In genomic region chr19:45230201-45230611, GRCm38 (mm10) we compare ENCODE assay signal across 14 mouse cellular contexts. TPM values are rescaled to one million over a fixed set of nuclear protein-coding genes. Genes with fewer than 3 reads are reported as not detected.
DNase-seq lines count a peak whose midpoint lies in the region; ATAC-seq and TF ChIP-seq lines count a peak whose summit lies in the region.
"Had no signal": no experiment of that assay in that cellular context is flagged by ENCODE, and none has a peak within 500 bp of the region (broad histone marks: within the 10 kb centered on the region; RNA-seq: fewer than 3 reads in every experiment).

No protein-coding gene starts in this region.

- 0 out of 2 replicates have a peak, but pooled peaks cover 4% of the 10 kb centered on the region for H3K4me1 ChIP-seq in midbrain, embryonic 14.5 days (ENCODE audit: control insufficient read depth, insufficient read depth, low read length)
- H3K4me1 ChIP-seq in midbrain, embryonic 16.5 days (ENCODE audit: control insufficient read depth, insufficient read depth, low read length): peaks cover 9% of the 10 kb centered on the region
- peaks cover 13% of the 10 kb centered on the region; the same call in 1 of the 2 replicates for H3K4me1 ChIP-seq in limb, embryonic 14.5 days (ENCODE audit: control insufficient read depth, insufficient read depth, low read length)

- H3K27me3 ChIP-seq in midbrain, embryonic 14.5 days (ENCODE audit: control insufficient read depth, insufficient read depth, low read length): peaks cover 94% of the 10 kb centered on the region
- H3K27me3 ChIP-seq in midbrain, embryonic 16.5 days (ENCODE audit: control insufficient read depth, insufficient read depth, low read depth, low read length): peaks cover 52% of the 10 kb centered on the region
- peaks cover 97% of the 10 kb centered on the region for H3K27me3 ChIP-seq in limb, embryonic 14.5 days (ENCODE audit: control insufficient read depth, insufficient read depth, low read length)

- no peak for ATAC-seq in midbrain, embryonic 14.5 days (ENCODE audit: low FRiP score, low TSS enrichment)
- no peak for ATAC-seq in midbrain, embryonic 16.5 days
- no peak for ATAC-seq in limb, embryonic 14.5 days (ENCODE audit: low FRiP score, low read depth)
- ATAC-seq: forebrain, postnatal 0 days had no signal

- DNase-seq in gastrocnemius, adult 18-20 months (ENCODE audit: low spot score): peak; percentile 44
- DNase-seq in gastrocnemius, postnatal 4 days (ENCODE audit: low spot score in 2 of 2): no peak
- DNase-seq in midbrain, embryonic 14.5 days: peak; percentile 39
- DNase-seq in limb, embryonic 14.5 days (ENCODE audit: low spot score): no peak
- DNase-seq in urinary bladder, postnatal 25 days (ENCODE audit: low spot score): no peak
- no peak for DNase-seq in natural killer cell, adult 2 months (ENCODE audit: low spot score in 2 of 2)
- DNase-seq in thymus, postnatal 36 days: no peak
- DNase-seq: forebrain, postnatal 0 days; spleen, adult 18-20 months; thymus, adult 18-20 months had no signal

- H3K9me3 ChIP-seq in midbrain, embryonic 14.5 days (ENCODE audit: control insufficient read depth, low read length): no peaks in the 10 kb centered on the region
- H3K9me3 ChIP-seq in midbrain, embryonic 16.5 days (replicated peaks; ENCODE audit: control insufficient read depth, low read length, poor library complexity, severe bottlenecking): no peaks in the 10 kb centered on the region
- H3K9me3 ChIP-seq in limb, embryonic 14.5 days (ENCODE audit: control insufficient read depth, low read length): no peaks in the 10 kb centered on the region

- no peak overlapping the region for H3K4me2 ChIP-seq in midbrain, embryonic 14.5 days (ENCODE audit: low read length)
- H3K4me2 ChIP-seq in midbrain, embryonic 16.5 days (ENCODE audit: low read length): no peak overlapping the region
- no peak overlapping the region for H3K4me2 ChIP-seq in limb, embryonic 14.5 days (replicated peaks; ENCODE audit: low read depth, low read length, severe bottlenecking)

- H3K9ac ChIP-seq in midbrain, embryonic 14.5 days (replicated peaks; ENCODE audit: low read length): no peak overlapping the region
- H3K9ac ChIP-seq in midbrain, embryonic 16.5 days (ENCODE audit: low read depth, low read length): no peak overlapping the region
- H3K9ac ChIP-seq in limb, embryonic 14.5 days (ENCODE audit: low read depth, low read length, severe bottlenecking): no peak overlapping the region
- H3K9ac ChIP-seq: forebrain, postnatal 0 days; liver, embryonic 14.5 days had no signal

- under 1% methylated on average over 20 of the region's 20 CpGs for WGBS in midbrain, embryonic 14.5 days
- WGBS in midbrain, embryonic 16.5 days: under 1% methylated on average over 20 of the region's 20 CpGs
- WGBS in limb, embryonic 14.5 days: under 1% methylated on average over 20 of the region's 20 CpGs

- no peak overlapping the region for H3K4me3 ChIP-seq in midbrain, embryonic 14.5 days (replicated peaks; ENCODE audit: low read depth, low read length)
- no peak overlapping the region for H3K4me3 ChIP-seq in midbrain, embryonic 16.5 days (ENCODE audit: low read depth, low read length)
- 0 out of 2 replicates have a peak overlapping the region, but pooled peaks have one; percentile 15 for H3K4me3 ChIP-seq in limb, embryonic 14.5 days (replicated peaks; ENCODE audit: low read length)

- no peak for TF ChIP-seq POLR2A in limb, embryonic 14.5 days (IDR thresholded peaks at IDR 0.05; ENCODE audit: borderline replicate concordance, extremely low read depth, insufficient read depth, insufficient read length)

- H3K27ac ChIP-seq in midbrain, embryonic 14.5 days (replicated peaks; ENCODE audit: low read depth, low read length): no peak overlapping the region
- H3K27ac ChIP-seq in midbrain, embryonic 16.5 days (ENCODE audit: low read length): no peak overlapping the region
- no peak overlapping the region for H3K27ac ChIP-seq in limb, embryonic 14.5 days (replicated peaks; ENCODE audit: low read depth, low read length)
- H3K27ac ChIP-seq: liver, embryonic 14.5 days had no signal

- no peaks in the 10 kb centered on the region for H3K36me3 ChIP-seq in midbrain, embryonic 14.5 days (ENCODE audit: control insufficient read depth, insufficient read depth, low read length)
- no peaks in the 10 kb centered on the region for H3K36me3 ChIP-seq in midbrain, embryonic 16.5 days (ENCODE audit: control insufficient read depth, insufficient read depth, low read length)
- no peaks in the 10 kb centered on the region for H3K36me3 ChIP-seq in limb, embryonic 14.5 days (ENCODE audit: control insufficient read depth, insufficient read depth, low read length)

RNA-seq across cellular contexts. Expression of gene Lbx1, which starts 5.4 kb away (rescaled TPM):
- 10 to 100 TPM; 62.4 to 63.1 TPM for total RNA-seq in gastrocnemius, adult 18-20 months (2021)
- total RNA-seq in gastrocnemius, postnatal 4 days (2021): 10 to 100 TPM; 24.2 to 26.0 TPM
- polyA plus RNA-seq in midbrain, embryonic 14.5 days (2014; fragmentation: Nextera tagmentation; extraction: Ambion mirVana): 0.49 and 0.65 TPM in 2 replicates
- polyA plus RNA-seq in midbrain, embryonic 16.5 days (2015; fragmentation: Nextera tagmentation; extraction: Ambion mirVana): 0.07 and 0.08 TPM in 2 replicates
- polyA plus RNA-seq in limb, embryonic 14.5 days (2012; rRNA removed): 2.7 and 3.9 TPM in 2 replicates
- polyA plus RNA-seq in limb, embryonic 14.5 days (2014; fragmentation: Nextera tagmentation; extraction: Ambion mirVana): 1.4 and 2.2 TPM in 2 replicates
- total RNA-seq: forebrain, postnatal 0 days; megakaryocyte-erythroid progenitor cell, adult 5-6 weeks; neutrophil, adult 5-6 weeks had no signal
- polyA plus RNA-seq: forebrain, postnatal 0 days; liver, embryonic 14.5 days had no signal

Comparison
In these comparisons a context has a peak if more than half of its experiments do, and no peak if none do; other contexts are left out.
1. DNase-seq: peak in gastrocnemius, adult 18-20 months (single experiment) and midbrain, embryonic 14.5 days (single experiment); none in gastrocnemius, postnatal 4 days (0 of 2), limb, embryonic 14.5 days (single experiment), urinary bladder, postnatal 25 days (single experiment), natural killer cell, adult 2 months (0 of 2) and thymus, postnatal 36 days (0 of 2).